Mouse (Mus musculus): ENCODE data around the gene Fbxl17. TPM values are rescaled to one million over a fixed set of nuclear protein-coding genes. Genes with fewer than 3 reads are reported as not detected.

Fbxl17 gene
- total RNA-seq, 2 experiments from 2014 or later, result 29.2 to 30.7 TPM

DNA sequence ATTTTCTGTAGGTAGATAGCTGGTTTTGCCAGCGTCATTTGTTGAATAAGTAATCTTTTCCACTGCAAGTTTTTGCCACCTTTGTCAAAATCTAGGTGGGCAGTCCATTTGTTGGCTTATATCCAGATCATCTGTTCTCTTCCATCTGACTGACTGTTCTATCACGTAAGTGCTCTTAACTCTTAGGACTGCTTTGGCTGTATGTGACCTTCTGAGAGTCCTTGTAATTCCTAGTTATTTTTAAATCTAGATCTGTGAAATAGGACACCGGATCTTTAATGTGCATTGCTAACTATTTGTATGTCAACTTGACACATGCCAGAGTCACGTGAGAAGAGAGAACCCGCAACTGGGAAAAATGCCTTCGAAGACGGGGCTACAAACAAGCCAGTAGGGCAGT, 37.3 kb downstream of the Fbxl17 start:
- no peak for DNase-seq

DNA sequence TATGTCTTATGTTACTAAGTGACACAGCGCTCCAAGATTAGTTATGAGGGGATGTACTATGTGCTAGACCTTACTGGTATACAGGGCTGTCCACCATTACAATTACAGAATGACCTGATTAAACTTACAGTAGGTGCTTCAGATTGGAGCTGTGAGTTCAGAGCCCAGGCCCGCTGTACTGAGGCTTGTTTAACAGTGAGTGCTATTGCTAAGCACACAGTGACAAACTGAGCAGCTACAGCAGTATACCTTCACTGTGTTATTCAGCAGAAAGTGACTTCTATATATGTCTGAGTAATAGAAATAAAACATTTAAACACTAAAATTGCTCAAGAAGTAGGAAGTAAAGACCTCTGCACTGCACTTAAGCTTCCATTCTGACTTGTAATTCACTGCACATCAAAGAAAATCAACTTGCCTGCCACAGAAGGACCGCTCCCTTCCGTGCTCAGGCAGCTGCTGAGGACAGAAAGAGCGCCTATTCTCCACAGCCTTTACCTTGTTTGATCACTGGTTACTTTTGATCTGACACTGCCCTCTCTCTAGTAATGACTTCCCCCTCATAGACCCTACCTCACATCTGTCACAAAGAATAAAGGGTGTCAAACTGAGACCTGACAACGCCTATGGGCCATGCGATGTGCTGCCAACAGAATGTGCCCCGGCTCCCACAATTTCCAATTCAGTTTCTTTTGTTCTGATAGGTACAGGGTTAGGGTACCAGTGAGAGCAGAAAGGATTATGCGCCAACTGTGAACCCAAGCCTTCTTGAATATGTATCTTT, 39.9 kb downstream of the Fbxl17 start:
- DNase-seq, result no peak

DNA sequence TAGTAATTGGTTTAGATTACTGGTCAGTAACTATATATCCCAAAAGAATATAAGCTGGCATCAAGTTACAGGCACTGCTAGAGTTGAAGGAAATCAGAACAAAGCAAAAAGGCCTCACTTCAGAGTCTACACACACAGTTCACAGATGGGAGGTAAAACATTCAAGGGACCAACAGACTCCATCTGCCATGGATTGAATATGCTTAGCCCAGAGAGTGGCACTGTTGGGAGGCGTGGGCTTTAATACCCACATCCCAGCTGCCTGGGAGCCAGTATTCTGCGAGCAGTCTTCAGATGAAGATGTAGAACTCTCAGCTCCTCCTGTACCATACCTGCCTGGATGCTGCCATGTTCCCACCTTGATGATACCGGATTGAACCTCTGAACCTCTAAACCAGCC, 41.8 kb downstream of the Fbxl17 start:
- DNase-seq, result no peak

DNA sequence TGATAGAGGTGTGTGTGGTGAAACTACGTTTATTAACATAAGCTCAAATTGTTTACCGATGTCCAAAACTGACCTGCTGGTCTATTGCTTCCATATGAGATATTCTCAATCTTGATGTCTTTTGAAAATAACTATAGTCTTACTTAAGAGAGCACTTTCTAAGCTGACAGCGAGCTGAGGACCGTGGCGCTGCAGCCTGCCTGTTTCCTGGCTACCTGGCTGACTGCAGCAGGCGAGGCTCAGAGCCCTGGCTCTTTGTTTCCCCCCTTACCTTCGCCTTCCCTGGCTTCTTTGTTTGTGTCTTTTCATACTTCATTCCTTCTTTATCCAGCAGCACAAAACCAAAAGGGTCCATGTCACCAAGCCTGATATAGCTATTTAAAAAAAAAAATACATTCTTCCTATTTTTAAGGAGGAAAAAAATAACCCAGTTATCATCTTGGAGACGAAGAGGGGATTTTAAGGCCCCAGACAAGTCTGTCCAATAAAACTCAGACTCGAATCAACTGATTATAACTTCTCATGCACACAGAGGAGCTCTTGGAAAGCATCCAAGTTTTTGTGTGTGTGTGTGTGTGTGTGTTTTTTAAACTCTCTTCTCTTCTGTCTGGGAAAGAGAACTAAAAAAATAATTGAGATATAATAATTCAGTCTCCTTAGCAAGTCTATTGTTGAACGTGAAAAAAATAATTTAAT, 48.4 kb downstream of the Fbxl17 start:
- no peak for DNase-seq

DNA sequence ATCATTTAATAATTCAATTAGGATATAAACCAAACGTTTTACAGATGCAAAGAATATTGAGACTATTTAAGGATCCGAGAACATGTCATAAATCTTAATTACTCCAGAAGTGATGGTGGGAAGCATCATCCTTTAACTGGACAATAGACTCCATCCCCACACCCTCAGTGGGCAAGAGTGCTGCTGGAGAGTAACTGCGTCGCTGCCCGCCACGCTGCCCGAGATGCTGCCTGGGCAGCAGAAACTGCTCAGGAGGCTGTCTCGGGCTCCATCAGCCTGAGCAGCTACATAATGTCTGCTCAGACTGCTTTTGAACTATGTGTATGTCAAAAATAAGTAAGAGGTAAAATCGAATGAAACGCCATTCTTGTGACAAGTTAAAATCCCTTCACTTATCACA, 52.1 kb downstream of the Fbxl17 start:
- no peak for DNase-seq

DNA sequence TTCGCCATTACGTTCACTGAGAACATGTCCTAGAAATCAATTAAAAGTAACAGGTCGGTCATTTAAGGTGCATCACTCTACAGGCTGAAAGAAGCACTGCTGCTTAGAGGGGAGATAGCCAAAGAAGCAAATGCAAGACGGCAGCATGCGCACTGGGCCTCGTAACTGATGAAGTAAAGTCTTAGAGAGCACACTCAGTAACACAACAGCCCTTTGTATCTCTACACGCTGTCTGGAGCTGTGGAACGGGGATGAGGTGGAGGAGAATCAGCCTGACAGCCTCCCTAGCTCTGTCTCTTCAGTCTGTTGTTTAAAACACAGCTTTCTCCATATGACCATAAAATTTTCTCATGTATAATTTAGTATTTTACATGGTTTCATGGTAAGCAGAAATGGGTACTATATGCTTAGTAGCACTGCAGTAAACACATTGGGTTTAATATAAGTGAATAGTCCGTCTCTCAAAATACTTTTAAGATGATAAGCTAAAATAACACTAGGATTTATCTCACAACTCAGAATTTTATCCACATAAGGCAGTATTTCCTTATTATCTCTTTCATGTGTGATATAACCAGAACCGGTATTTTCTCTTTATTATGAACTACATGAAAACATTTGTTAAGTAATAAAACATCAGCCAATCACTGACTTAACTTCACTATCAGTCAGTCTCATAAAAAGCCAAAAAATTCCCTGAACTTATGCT, 52.7 kb downstream of the Fbxl17 start:
- no peak for DNase-seq

DNA sequence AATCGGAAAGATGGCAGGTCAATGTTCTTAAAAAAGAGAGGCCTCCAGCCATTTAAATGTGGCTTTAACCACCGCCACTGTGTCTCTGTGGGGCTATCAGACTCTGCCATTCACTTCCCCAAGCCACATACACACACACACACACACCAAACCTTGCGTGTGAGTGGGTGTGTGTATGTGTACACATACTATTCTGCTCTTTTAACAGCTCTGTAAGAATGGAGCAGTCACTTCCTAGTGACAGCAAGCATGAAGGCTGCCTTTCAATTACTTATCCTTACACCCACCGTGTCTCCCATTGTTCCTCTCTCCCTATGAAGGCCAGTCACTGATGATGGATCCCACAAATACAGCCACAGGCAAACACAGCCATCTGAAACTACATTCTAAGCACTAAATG, 54.6 kb downstream of the Fbxl17 start:
- no peak for DNase-seq

DNA sequence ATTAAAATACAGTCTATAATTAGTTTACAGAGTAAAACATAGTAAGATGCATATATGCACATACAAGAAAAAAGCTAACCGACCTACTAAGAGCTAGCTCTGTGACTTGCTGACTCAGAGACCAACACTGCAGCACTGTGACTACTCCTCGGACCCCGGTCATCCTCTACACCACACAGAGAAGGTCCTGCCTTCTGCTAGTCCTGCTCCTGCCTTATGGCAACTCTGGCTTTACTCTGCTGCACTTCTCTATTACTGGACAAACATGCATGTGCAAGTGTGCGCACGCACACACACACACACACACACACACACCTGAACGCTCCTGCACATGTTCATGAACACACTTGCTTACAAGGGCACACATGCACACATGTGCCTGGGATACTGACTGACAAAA, 62.4 kb downstream of the Fbxl17 start:
- no peak for DNase-seq

DNA sequence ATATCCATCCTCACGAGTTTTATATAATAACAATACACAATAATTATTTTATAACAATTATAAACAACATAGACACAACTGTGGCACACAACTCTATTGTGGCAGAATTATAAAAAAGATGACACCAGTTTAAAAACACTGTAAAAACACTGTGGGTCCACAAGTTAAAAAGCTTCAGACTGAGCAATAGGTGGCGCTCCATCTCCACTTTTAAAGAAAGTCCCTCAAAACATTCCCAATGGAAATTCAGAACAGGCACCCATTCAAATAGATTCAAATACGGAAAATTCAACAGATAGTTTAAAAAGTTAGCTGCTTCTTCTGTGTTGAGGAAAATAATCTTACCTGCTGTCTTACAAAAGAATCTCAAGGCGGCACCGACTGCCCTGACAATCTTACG, 65.7 kb downstream of the Fbxl17 start:
- no peak for DNase-seq

DNA sequence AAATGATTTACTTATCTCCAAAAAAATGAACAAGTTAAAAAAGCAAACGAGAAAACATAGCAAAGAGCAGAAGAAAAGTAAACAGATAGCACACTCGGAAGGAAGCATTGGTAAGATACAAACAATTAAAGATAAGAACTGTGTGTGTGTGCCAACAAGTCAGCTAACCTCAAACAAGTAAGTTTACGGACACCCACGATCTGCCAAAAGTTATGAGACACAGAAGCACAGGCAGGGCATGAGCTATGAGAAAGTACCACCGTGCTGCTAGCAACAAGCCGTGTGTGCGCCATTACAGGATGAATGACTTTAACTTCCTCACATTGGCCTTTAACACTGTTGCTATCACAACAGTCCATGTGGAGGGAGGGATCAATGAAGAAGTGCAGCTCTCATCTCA, 68.2 kb downstream of the Fbxl17 start:
- DNase-seq, result no peak

DNA sequence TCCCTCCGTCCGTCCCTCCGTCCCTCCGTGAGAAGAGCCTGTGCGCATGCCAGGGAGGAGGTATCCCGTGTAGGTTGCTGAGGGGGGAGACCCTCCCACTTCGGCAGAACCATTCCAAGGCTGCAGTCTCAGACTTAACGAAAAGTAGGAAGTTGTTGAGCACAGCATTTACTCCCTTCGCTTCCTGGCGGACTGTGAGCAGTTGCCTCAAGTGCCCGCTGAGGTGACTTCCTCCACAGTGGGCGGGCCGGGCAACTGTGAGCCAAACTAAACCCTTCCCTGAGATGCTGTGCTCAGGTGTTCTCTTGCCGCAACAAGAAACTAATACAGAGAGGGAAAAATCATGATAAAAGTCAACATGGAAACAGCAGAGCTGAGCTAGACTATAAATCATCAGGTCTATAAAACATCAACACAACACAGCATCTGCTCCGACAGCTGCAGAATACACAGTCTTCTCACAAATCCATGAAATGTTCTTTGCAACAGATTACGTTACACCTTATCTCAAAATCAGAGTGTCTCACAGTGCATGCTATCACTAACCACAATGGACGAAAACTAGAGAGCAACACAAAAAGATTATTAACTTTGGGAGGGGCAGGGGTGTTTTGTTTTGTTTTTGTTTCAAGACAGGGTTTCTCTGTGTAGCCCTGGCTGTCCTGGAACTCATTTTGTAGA, 69.3 kb downstream of the Fbxl17 start:
- DNase-seq, result no peak

DNA sequence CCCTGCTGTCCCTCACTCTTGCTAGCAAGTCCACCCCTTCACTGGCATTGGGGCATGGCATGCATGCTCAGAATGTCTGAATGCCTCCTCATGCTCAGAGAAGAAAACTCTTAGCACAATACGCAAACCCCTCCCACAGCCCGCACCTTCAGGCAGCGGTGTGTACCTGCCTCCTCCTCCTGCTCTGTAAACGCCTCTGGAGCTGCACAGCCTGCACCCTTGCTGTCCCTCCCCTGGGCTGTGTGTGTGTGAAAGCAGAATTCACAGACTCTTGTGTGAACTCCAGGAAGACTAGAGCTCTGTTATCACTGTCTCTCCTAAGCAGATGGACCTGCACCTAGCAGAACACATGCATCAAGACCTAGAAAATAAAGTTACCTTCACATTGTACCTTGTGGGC, 76.0 kb downstream of the Fbxl17 start:
- no peak for DNase-seq

DNA sequence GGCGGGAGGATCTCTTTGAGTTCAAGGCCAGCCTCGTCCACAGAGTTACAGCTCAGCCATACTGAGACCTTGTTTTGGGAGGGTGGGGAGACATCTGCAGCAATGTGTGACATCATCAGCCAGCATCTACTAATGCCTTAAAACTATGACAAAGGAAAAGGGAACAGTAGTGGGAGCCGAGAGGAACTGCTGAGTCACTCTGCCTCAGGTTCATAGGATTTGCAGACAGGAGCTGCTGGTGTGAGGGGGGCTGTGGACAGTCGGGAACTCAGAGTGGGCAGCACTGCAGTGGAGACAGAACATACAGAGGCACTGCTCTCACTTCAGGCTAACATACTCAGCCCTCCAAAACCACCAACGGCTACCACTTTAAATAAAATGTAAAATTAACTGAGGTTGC, 77.1 kb downstream of the Fbxl17 start:
- DNase-seq, result no peak

DNA sequence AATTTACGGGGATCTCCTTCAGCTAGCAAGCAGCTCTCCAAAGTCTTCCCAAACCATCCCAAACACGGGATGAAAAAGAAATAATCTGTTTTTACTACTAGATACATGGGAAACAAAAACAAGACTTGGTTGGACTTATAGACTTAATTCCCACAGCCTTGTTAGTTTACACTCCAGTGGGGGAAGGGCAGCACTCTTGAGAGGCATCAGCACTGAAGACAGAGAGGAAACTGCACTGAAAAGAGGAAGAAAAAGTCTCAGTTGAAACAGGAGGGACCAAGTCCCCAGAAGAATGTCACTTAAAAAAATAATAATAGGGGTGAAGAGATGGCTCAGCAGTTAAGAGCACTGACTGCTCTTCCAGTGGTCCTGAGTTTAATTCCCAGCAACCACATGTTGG, 78.0 kb downstream of the Fbxl17 start:
- DNase-seq, result no peak

DNA sequence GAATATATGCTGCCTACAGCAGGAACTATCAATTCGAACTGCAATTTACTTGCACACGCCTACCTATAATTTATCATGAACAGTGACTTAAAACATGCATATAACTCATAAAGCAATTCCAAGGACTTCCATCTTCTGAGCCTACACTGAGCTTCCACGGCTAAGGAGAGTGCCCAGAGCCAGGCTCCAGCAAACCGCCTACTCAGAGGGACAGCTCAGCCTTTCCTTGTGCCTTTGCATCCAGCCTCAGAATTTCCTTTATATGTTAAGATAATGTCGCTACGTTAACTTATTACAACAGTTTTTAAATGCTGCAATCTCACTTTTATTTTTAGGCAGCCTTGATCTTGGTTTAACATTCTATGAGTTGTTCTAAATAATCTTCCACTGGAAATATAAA, 80.3 kb downstream of the Fbxl17 start:
- no peak for DNase-seq

DNA sequence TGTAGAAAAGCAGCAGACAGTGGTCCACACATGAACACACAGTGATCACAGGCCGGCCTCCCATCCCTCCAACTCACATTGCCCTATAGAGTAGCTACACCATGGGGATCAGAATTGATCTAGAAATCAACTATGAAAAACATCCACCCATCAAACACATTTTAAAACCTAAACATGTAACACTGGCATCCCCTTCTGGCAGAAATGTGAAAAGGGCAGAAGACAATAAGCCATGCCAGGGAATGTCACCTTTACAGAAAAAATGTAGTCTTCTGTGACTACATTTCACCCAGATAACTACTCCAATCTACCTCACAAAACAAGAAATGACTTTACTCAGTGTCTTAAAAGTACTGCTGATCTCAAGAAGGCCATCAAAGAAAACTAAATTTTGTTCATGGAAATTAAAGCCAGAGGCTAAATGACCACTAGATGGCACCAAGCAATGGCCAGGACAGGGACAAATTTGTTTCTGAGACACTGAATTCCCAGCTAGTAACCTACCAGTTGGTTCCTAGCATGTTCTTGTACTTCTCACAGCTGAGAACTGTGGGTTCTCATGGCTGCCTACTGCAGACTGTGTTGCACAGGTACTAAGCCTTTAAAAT, 85.7 kb downstream of the Fbxl17 start:
- no peak for DNase-seq

DNA sequence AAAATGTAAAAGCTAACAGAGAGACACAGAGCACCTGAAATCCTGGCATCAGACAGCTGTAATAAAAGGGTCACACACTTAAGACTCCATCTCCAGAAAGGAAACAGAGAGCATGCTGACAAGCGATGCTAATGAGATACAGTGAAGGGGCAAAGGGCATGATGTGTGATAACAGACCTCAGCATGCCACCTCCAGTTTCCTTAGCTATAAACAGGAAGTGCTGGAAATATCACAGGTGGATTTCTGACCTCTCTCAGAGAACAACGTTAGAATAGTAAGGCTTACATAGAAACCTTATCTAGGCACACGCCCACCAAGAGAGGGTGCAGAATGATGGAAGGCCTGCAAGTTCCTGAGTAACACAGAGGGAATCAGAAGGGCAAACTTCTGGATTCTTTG, 88.3 kb downstream of the Fbxl17 start:
- no peak for DNase-seq

DNA sequence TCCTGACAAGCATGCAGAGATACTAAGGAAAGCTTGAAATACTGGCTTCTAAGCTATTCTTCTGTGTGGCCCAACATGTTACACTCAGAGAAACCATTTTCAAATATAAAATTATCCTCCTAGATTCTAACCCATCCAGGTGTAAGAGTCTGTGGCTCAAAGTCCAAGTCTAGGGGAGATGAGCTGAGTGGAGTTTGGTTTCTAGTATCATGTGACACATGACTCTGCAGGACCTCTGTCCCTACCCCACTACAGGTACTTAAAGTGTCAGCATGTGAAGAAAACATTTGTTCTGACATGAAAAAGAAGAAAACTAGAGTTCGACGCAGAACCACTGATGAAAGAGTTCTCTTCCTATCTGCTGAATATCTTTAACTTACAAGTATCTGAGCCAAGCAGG, 89.7 kb downstream of the Fbxl17 start:
- DNase-seq, result no peak

DNA sequence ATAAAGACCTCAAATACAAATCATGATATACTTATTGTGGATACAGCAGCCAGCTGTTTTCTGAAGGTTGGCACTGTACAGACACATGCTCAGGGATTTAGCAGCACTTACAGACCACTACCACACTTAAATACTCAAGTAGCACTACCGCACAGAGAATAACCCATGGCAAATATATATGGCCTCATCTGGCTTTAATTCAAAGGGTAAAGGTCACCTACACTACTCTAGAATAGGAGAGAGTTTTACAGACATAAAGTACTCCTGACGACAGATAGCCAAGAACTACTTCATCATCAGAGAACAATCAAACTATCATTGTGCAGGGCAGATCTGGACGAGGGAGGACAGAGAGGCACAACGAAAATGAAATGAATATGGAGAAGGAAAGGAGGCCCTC, 93.9 kb downstream of the Fbxl17 start:
- no peak for DNase-seq

DNA sequence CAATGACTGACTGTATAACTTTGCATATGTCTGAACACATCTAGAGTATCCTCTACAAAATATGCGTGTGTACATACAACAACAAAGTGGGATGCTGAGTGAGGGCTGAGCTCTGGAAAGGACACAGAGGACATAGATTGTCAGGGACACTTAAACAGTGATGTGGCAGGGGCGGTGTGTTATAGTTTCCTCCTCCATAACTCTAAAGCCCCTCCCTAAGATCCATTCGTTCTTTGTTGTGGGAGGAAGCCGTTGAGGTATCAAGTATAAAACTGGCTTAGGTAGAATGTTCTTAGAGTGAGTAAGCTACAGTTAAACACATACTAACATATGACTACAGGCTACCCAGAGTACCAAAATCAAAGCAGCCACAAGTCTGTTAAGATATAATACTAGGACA, 94.3 kb downstream of the Fbxl17 start:
- DNase-seq, result no peak

DNA sequence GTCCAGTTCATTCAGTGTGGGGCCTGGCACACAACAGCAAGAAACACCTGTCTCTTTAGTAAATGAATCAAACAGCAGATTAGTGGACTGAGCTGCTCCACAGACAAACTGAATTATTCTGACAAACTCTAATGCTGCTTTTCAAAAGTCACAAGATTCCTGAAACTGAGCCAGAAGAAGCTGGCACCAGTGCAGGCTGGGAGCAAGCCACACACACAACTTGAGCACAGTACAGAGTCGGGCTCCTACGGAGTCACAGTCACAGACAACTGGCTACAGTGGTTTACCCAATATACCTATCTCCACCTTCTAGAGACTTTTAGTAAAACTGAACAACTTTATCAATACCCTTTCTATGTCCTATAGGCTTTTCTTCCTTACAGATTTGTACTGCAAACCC, 94.8 kb downstream of the Fbxl17 start:
- DNase-seq, result peak; percentile 48

DNA sequence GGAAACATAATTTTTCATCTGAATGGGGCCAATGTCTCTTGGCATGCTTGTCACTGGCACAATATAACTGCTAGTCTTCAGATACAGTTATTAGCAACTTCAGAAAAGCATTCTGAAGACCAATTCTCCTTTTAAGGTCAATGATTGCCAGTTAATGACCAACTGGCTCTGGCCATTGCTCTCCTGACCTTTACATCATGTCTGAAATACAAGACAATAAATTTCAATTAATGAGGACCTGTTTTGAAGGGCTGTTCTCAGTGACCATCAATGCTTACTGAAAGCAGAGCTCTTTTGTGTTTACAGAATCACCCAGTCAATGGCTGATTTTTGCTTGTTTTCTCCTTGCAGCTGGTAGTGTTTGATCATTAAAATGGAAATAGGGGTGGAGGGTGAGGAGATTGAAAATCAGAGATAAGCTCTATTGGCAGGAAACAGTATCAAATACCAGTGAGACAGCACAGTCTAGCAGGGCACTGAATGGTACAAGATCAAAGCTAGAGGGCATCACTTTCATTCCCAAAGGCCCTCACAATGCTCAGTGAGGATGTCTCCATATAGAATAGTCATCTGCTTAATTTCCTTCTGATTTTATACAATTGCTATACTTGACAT, 95.9 kb downstream of the Fbxl17 start:
- no peak for DNase-seq
